Mouse (Mus musculus) left cerebral cortex, postnatal 36 days (tissue): ENCODE results near the gene Frmd5. TPM values are rescaled to one million over a fixed set of nuclear protein-coding genes. Genes with fewer than 3 reads are reported as not detected.

ENCODE experiments used
- DNase-seq, 2 experiments: peaks; one replicate each; pipeline ENCODE4 v3.0.0; 2021 to 2022; ENCODE audit warnings: low spot score in 2 of 2, mixed read lengths in 1 of 2
- intact Hi-C: fragments of 180-260 bp; cut with DNase I; formaldehyde crosslinking; loops from one replicate; pipeline ENCODE4 v1.15.1; 2025
- total RNA-seq, 2 experiments: library from RNA; stranded (reverse); gene quantifications; 2 replicates each; pipeline ENCODE4 v1.2.3; 2021

Frmd5 gene
- total RNA-seq, 2 experiments from 2014 or later = 49.4 to 55.2 TPM

DNA sequence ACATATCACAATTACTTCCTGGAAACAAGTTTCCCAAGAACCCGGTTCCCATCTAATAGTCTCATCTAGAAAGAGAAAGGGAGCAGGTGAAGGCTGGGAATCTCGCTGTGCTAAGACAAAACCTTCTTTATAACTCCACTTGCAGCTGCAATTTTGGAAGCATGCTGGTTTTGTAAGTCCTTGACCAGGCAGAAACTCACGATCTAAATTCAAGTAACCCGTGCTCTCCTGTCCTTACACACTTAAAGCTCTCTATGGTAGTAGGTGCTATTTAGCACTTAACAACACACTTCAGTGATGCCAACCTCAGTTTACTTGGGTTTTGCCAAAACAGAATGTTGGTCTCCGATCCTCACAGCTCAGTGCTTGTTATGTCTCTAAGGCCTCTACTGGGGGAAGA is 99.4 kb downstream of the Frmd5 start:
- intact Hi-C loops = no loop called here
- DNase-seq = no peak

DNA sequence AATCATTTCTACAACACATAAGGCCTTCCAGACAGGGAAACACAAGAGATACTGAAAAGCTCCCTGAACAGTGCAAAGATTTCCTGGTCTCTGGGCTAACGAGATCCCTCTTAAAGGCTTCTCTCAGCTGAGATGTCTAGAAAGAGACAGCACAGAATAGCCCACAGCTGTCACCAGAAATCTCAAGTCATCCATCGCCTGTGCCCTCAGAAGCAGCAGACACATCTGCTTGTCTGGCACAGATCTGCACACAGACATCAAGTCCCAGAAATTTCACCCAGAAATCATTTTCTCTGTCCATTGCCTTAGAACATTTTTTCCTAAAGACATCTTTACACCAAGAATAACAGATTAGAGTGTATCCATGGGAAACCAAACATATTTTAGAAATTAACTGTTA is 101.1 kb downstream of the Frmd5 start:
- DNase-seq = no peak
- intact Hi-C loops = no loop called here

DNA sequence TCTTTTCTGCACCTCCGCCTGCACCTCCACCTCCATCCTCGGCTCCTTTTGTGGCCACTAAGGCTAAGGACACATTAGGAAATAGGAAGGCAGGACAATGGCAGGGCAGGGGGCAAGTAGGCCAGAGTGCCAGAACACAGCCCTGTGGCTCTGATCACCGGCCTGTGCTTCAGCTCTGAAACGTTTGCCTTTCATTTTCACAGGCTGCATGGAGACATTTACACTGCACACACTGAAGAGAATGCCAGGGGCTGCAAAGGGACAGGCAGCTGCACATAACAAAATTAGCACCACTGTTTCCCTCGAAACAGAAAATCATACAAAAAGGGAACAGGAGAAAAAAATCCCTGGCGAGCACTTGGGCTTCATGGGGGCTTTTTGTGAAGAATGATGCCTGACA is 107.6 kb downstream of the Frmd5 start:
- intact Hi-C loops = no loop called here
- DNase-seq = no peak

DNA sequence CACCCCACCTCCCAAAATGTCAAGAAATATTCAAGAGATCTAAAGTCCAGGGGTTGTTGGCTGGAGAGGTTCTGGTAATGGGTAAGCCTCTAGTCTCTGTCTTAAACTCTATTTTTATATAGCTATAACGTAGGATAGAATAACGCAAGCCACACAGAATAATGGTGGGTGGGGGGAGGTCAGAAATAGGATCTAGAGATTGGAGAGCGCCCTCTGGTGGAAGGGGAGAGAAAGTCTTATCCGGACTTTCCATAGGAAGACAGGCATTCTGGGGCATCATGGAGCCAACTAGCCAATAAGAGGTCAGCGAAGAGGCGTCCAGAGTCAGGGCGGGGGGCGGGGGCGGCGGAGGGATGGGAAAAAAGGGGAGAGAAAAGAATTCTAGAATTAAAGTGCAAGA is 111.5 kb downstream of the Frmd5 start:
- no peak for DNase-seq
- intact Hi-C loops = no loop called here

DNA sequence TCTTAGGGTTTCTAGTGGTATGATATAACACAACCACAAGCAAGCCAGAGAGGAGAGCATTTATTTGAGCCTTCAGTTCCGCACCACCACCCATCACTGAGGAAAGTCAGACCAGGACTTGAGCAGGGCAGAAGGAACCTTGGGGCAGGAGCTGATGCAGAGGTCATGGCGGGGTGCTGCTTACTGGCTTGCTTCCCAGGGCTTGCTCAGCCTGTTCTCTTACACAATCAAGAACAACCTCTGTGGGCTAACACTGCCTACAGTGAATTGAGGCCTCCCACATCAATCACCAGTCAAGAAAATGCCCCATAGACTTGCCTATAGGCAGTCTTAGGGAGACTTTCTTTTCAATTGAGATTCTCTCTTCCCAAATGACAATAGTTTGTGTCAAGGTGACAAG is 118.8 kb downstream of the Frmd5 start:
- intact Hi-C loops = no loop called here
- no peak for DNase-seq

DNA sequence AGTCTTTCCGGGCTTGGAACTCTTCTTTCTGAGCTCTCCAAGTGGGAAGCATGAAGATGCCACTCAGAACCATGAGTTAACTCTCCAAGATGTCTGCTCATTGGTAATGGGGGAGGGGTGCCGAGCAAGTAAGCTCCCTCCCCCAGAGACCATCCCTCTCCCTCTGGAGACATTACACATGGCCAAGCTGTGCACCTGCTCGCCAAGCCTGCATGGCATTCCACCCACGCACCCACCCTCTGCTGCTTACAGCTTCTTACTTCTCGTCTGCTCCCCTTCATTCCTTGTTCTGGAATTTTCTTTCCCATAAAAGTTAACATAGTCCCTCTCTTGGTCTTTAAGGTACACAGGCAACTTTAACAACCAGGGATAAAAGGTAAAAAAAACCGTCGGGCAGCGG is 123.3 kb downstream of the Frmd5 start:
- intact Hi-C loops = no loop called here
- DNase-seq = peak in 1 of 2 experiments; percentile 45

DNA sequence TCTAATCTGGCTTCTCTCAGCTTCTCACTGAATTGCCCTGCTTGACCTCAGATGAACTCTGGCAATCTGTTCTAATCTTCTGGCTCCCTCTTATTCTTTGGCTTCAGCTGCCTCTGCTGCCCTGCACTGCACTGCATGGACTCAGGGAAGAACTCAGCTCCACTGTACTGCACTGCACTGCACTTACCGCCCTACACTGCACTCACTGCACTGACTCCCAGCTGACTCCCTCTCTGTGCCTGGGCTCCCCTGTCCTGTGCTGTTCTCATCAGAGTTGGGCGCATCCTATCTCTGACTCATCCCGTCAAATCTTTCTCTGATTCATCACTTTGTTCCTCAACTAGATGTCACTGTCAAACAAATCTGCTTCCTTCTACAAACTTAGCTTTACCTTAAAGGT is 124.5 kb downstream of the Frmd5 start:
- intact Hi-C loops = no loop called here
- DNase-seq = no peak

DNA sequence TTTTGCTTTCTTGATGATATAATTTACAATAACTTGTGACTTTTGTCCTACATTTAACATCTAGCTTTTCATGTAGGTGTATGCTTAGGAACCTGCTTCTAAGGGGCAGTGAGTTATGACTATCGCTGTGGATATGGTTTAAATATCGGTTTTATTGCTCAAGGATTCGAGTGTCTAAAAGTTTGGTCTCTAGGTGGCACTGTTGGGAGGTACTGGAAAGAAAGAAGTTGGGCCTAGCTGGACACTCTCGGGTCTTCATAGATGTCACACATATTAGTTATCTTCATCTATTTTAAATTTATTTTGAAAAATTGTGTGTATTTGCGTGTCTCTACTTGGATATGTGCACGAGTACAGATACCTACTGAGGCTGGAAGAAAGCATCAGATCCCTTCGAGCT is 127.2 kb downstream of the Frmd5 start:
- DNase-seq = no peak
- intact Hi-C loops = no loop called here

DNA sequence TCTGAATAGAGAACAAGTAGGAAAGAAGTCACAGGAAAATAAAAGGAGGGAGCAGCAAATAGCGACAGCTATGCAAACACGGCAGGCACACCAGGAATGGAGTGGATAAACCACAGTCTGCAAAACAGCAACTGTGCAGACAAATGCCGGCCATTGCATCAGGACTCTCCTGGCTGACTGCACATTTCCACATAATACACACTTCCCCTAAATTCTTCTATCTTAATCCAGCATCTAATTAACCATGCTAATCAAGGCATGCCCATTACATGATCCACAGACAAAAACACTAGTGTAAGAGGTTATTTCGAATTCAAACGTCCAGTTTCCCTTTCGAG is 129.3 kb downstream of the Frmd5 start:
- intact Hi-C loops = no loop called here

DNA sequence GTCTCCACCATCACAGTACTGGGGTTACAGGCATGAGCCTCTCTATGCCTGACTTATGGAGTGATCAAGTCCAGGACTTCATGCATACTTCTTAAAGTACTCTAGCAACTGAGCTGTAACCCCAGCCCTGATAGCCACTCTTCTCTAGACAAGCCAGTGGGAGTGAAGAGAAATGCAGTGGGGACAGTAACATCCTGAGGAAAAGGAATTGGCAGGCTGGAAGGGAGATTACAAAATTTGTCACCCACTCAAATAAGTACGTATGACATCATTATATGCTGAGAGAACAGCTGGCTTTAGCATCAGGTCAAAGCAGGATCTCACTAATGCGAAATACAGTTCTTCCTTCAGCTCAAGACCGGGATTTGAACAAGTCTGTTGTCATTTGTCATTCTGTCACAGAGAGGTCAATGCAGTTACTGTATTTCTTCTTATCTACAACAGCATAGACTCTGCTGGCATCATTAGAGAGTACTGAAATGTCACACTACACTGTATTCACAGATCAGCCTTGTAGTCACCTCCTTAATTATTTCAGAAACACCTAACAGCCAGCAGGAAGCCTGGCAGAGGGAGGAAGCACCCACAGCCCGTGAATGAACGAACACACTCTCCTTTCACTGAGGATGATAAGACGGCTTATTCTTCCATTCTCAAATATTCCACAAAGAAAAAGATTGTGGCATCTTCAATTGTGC is 129.8 kb downstream of the Frmd5 start:
- intact Hi-C loops = no loop called here
- DNase-seq = no peak

More for the DNA sequence above, 129.3 kb downstream of the Frmd5 start:
- no peak for DNase-seq

DNA sequence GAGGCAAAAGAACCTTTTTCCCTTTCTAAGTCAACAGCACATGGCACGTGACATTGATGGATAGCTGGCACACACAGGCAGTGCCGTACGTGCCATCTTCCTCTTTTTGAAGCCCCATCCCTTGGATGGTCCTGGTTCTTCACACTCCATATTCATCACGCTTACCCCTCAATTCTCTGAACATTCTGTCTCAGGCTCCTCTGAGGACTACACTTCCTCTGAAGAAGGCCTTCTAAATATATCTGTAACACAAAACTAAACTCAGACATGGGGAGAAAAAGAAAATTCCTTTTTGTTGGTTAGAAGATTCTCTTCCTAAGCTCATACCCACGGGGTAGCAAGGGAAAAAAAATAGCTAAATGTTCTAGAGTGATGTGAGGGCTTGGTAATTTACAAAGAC is 131.0 kb downstream of the Frmd5 start:
- no peak for DNase-seq
- intact Hi-C loops = no loop called here

DNA sequence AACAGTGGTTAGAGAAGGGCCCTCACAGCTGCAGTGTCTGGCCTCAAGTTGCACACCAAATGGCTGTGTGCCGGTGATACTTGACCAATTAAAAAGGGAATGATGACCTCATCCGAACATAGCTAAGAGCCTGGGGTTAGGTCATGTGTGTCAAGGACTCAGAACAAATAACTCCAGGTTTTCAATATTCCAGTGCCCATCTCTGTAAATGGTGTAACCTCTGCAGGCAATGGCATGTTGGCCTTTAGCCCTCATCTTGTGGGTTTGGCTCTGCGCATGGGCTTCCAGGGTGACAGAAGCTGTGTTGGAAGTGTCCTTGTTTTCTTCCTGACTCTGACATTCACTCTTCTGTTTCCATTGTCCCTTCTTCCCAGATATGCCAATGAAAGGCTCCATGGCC is 131.8 kb downstream of the Frmd5 start:
- no peak for DNase-seq
- intact Hi-C loops = no loop called here

DNA sequence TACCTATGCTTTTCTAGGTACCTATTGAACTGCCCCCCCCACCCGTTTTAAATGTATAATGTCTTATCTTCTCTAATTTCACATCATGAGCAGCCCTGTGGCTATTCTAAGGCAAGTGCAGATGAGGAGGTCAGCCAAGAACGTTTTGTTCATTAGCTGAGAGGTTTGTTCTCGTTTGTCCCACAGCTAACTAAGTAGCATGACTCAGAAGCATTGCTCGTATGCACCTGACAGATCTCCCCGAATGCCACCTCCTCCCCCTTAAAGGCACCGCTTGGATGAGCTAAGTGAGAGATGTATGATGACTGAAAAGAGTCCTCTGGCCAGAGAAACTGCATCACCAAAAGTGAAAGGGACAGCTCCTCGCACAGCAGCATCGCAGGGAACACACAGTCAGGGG is 132.7 kb downstream of the Frmd5 start:
- intact Hi-C loops = no loop called here
- no peak for DNase-seq

DNA sequence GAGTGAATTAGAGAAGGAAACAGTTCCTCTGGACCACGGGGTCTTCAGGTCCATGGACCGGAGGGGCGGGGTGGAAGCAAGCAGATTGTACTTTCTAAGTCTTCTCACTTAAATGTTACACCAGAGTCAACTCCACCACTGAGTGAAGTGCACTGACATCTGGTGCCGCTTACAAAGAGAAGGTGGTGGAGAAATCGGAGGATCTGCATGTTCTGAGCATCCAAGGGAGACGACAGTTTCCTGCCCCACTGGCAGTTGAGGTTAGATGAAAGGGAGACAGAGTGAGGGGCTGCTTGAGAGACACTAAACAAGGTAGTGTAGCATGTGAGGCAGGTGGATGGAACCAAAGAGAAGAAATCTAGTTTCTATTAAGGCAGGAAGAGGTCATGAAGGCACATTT is 137.0 kb downstream of the Frmd5 start:
- intact Hi-C loops = no loop called here
- DNase-seq = no peak

DNA sequence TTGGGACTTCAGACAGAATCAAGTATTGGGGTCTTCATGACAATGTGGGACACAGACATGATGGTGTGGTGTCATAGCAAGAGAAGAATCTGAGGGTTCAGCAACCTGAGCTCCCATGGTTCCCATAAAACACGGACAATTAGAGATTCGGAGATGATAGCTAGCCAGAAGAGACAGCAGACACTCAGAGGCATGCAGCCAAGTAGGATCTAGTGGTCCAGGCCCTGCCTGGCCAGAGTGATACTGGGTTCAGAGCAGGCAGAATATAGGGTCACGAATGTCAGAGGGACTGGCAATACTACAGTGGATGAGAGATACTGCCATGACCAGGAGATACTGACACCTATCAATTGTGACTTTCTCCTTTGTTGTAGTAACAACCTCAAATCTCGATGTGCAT is 138.6 kb downstream of the Frmd5 start:
- no peak for DNase-seq
- intact Hi-C loops = no loop called here

DNA sequence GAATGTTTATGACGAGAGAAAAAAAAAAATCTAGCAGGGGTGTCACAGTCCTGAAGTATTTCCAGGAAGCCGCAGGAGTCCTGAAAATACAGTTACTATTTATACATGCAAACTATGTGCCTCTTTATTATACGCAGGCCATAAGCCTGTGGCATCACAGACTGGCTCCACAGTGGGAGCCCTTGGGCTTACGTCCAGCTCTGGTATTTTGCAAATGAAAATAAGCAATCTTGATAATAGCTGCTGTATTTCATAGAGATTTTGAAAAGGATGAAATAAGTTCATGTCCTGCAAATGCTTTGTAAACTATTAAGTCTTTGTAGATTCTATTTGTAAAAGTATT is 145.8 kb downstream of the Frmd5 start:
- DNase-seq = no peak
- intact Hi-C loops = no loop called here

DNA sequence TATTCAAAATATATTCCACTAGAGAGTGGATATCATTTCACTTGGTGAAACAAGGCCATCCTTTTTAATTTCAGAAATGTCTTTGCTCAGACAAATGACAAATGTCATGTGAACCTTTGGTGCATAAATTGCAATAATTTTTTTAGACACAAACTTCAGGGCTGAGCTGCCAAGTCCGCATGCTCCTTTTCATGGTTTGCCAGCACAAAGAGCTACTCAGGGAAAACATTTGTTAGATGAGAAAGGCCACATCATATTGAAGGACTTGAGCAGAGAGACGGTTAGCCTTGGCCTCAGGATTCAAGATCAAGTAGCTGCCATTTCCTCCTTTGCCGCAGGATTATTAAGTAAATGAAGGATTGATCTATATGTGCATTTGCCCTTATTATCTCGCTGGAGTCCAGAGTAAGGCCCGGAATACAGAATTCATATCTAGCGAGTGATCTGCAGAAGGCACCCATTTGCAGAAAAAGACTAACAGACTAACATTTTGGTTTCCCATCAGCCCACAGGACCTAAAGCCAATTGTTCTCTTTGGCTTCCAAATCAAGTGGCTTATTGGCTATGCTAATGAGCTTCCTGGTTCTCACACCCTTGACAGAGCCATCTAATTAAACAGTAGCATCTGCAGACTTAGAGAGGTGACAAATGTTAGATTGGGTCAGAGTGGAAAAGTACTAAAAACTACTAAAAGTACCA is 146.3 kb downstream of the Frmd5 start:
- intact Hi-C loops = no loop called here
- DNase-seq = no peak

DNA sequence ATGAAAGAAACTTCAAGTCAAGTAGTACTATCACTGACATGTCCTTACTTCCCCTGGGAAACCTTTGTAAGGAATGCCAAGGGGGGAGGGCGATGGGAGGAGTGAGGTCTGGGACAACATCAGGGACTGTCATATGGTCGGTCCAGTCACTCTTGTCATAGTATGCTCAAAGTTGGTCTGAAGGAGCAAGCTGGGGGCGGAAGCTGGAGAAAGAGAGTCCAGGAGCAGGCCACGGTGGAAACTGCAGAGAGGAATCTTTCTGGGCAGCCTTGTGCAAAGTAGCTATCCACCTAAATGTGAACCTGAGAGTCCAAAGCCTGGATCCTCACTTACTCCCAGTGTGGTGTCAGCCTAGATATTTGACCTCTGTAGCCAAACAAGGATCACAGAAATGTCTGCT is 147.5 kb downstream of the Frmd5 start:
- no peak for DNase-seq
- intact Hi-C loops = no loop called here

DNA sequence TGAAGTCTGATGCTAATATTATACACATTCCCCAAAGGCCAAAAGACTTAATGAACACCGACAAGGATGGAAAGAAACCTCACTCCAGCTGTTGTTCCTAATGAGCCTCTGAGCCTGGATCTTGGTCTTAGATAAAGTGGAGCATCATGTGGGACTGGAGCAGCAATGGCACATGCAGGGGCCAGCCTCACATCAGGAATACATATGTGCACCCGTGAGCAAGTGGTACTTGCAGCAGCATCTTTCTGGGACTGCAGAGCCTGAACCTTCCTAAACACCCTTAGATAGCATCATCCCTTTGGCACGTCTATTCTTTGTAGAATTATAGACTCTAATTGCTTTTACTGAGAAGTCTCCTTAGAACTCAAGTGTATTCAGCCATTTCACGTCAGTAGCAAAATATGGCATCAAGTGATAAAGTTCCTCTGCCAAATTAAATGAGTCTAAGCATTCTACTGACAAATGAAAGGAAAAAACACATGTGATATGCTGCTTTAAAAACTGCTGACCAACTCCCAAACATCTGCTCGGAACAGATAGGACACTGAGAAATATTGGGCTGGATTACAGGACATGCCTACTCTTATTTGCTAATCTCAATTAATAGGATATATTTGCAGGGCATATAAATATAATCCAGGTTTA is 148.6 kb downstream of the Frmd5 start:
- no peak for DNase-seq
- intact Hi-C loops = no loop called here

DNA sequence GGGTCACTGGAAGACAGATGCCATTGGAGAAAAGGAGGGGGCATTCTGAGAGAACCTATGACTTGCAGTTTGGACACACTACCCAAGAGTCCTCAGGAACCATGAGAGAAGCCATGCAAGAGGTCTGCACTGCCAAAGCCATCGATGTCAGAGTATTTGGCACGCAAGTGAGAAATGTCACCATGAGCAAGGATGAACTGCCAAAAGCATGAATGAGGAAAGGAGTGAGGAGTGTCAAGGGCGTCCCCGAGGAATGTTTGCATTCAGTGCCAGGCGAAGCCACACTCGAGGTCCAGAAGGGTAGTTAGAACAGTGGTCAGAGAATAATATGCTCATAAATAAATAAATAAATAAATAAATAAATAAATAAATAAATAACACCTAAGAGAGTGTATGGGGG is 150.9 kb downstream of the Frmd5 start:
- DNase-seq = no peak
- intact Hi-C loops = no loop called here

DNA sequence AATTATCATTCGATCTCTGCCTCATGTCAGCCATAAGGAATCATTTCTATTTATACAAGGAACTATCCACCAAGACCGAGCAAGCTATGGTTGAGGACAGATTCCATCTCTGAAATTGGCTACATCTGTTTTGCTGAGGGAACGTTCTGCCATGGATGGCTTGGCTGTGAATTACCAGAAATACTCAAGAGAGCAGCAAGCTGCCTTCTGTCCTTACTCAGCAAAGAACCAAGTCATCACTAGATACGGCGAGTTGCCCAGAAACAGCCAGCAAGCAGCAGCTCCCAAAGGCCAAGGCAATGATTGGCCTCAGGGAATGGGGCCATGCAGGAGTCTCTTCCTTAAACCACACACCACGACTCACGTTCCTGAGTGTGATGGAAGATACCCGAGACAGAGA is 151.8 kb downstream of the Frmd5 start:
- DNase-seq = peak; percentile 37 to 48
- intact Hi-C loops = no loop called here
